Mouse (Mus musculus): Measurements from ENCODE around the gene Adgrl2.

Adgrl2 gene

DNA sequence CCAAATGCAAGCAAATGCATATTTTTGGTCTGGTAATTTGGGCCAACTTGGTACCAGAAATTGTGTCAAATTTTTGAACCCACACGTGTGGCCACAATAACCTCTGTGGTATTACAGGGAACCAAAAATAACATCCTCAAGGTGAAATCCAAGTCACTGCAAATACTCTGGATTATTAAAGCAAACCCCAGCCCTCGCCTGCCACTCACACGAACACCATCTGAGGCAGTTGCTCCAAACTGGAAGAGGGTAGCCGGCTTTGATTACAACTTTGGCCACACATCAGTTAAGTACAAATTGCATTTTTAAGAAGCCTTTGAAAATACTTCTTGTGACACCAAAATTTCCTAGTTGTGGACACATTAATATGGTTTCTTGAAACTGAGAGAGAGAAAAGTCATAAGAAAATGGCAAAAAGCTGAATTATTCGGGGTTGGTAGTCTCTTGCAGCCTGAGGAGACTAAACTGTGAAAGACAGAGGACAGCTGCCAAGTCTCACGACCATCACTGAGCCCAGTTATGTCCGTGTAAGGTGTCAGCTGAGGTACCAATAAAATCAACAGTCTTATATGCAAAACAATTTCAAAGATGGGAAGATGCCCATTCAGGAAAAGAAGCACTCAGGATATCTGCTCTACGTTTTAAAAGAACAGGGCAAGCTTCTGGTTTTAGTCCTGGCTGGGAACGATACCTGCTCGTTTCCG is 18.3 kb downstream of the Adgrl2 start:
- DNase-seq: no peak

DNA sequence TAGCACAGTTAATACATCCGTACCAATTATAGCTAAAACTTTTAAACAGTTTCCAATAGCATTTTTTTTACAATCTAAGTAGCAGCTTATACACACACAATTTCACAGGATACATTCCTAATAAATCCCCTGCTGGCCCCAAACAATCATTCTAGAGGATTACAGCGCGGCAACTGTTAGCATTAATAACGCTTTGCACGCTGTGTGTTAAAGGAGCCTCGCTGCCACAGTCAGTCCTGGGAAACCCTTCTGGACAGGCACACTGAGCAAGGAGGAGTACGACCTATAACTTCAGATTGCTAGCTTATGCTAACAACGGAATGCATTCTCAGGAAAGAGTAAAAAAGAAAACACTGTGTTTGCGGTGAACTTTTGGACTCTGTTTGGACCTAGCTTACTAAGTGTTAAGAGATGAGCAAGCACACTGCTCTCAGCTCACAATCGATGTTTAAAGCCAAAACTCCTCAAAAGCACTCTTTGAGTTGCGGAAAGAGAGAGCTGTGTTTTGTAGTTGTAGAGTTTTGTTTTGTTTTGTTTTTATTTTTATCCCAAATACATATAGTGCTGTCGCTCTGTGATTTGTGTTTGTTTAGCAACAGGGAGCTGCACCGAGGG is 25.3 kb downstream of the Adgrl2 start:
- DNase-seq: no peak

DNA sequence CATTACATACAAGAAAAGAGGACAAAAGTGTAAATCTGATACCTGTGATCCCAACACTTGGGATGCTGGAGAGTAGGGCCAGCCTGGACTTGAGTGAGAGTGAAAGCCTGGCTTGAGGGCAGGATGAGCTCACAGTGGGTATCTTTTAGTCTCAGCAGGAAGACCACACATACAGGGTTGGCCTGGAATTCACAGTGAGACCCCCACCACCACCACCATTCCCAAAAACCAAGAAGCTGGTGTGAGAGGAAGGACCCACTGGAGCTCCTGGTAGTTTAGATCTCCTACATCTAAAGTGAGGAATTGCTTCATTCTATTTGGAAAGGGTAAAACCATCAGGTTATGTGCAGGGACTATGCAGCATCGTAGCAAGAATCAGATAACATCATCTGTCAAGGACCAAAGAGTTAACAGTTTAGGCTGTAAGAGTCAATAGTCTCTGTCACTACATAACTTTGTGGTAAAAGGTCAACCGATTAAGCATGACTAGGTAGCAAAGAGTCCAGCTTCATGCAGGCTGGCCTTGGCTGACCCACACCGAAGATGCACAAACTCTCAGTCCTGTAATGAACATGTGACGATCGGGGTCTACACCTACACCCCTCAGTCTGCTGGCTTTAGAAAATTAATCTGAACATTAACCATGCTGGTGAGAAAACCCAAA is 26.8 kb downstream of the Adgrl2 start:
- DNase-seq: no peak

DNA sequence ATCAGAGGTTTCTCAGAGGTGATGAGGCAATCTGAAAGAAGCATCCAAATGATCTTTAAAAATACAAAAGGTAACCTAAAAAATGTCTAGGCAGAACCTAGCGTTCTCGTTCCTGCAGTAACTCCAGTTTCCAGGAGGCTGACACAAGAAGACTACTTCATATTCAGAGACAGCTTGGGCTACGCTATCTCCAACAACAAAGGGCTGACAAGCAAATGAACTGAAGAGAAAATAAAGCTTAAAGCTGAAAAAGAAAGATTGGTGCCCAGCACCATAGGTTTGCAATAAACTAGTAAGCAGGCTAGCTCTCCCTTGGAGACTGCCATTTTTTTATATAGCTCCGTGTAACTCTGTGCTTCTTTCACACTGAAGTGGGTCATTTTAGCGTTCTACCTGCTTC is 28.7 kb downstream of the Adgrl2 start:
- DNase-seq: no peak

- DNase-seq: no peak
Observed at GRCm38 (mm10) chr3:148960751-148961289, 29.5 kb downstream of the Adgrl2 start.

DNA sequence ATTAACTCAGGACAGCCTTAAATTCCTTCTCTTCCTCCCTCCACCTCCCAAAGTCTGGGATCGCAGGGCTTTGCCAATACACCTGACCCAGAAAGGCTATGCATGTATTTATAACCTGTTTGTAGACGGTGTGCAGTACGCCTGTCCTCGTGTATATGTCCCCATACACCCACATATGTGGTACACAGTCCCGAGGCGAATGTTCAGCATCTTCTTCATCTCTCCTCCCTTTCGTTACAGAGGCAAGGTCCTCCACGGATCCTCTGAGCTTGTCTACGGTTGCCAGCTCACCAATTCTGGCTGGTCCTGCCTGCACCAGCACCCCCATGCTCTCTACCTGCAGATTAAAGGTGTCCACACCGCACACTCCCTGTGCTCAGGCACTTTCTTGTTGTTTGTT is 30.1 kb downstream of the Adgrl2 start:
- DNase-seq: no peak

DNA sequence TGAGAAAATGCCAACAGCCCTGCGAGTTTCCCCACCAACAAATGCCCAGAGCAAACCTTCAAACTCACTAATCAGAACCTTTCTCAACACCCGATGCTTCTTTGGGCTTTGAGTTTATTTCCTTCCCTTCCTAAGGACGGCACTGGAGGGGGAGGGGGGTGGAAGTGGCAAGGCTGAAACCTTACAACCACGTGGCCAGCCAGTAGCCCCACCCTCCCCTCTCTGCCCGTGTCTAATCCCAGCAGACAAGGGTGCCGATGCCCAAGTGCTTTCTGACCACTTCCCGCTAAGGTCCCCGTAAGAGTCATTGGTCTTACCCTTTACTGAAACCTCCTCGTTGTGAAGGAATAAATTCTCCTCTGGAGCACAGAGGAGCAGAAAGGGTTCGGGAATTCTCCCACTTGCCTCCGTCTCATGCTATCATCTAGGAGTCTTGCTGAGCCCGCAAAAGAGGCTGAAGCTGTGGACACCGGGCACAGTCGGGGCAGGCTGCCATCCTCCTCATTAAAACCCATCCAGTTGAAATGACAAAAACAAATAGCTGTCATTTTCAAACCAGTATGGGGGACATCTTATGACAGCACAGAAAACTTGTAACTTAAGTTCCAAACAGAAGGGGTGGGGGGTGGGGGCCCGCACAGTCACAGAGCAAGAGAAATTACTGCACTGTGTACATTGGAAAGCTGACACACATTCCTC is 30.9 kb downstream of the Adgrl2 start:
- DNase-seq: no peak

GRCm38 (mm10) chr3:148958714-148959113 is 31.6 kb downstream of the Adgrl2 start:
- no peak for DNase-seq

GRCm38 (mm10) chr3:148958185-148958584 is 32.2 kb downstream of the Adgrl2 start:
- DNase-seq: no peak

- no peak for DNase-seq
Observed at GRCm38 (mm10) chr3:148956887-148957286, 33.5 kb downstream of the Adgrl2 start.

DNA sequence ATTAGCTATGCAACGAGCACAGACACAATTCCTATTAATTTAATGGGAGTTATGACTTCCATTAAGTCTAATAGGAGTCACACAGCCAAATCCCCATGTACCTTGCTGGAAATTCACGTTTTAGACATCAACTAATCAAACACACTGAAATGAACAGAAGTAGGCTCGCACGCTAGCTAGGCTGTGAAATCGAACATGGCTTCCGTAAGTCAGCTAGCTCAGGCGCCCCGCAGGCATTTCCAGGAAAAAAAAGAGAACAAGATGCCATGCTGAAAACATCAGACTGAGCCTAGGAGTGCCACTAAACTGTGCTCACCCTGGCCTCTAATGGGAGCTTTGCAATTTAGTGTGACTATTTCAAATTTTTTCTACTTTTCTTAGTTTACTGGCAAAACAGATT is 40.6 kb downstream of the Adgrl2 start:
- DNase-seq: no peak

- DNase-seq: no peak
Observed at GRCm38 (mm10) chr3:148947805-148948405, 42.5 kb downstream of the Adgrl2 start.

- no peak for DNase-seq
Observed at GRCm38 (mm10) chr3:148947266-148947665, 43.1 kb downstream of the Adgrl2 start.

GRCm38 (mm10) chr3:148945534-148945933 is 44.8 kb downstream of the Adgrl2 start:
- DNase-seq: no peak

GRCm38 (mm10) chr3:148939457-148939856 is 50.9 kb downstream of the Adgrl2 start:
- DNase-seq: no peak

DNA sequence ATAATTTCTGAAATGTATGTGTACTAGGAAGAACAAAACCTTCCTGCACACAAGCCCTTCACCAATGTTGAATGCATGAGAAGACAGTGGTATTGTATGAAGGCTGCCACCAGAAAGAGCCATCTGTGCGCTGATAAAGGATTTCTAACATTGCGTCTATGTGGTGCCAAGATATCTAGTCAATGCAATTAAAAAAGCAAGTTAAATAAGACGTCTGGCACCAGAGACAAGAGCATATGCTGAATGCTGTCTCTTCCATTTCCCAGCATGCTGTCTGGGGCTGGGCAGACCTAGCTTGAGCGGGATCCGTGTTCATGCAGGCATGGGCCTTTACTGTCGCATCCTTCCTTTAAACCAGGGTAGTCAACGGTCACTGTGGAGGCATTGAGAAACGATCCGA is 55.3 kb downstream of the Adgrl2 start:
- DNase-seq: no peak

GRCm38 (mm10) chr3:148934279-148934678 is 56.1 kb downstream of the Adgrl2 start:
- DNase-seq: no peak

GRCm38 (mm10) chr3:148933160-148933559 is 57.2 kb downstream of the Adgrl2 start:
- no peak for DNase-seq

- DNase-seq: no peak
Observed at GRCm38 (mm10) chr3:148930913-148931312, 59.4 kb downstream of the Adgrl2 start.

DNA sequence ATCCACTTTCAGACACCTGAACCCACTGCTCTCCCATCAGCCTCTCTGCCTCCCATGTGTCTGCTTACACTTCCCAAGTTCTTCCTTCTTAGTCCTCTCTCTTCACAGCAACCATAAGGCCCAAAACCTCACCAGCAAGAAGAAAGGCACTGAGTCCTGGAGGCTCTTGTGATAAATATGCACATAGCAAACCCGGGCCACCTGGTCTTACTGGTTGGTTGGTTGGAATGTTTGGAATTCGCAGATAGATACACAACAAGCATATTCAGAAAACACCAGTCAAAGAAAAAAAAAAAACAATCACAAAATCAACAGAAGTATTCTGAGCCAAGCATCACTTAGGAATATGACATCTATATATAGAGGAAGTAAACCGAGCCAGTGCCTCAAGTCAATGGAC is 64.0 kb downstream of the Adgrl2 start:
- no peak for DNase-seq

GRCm38 (mm10) chr3:148922618-148923095 is 67.7 kb downstream of the Adgrl2 start:
- peak; percentile 11 for DNase-seq

DNA sequence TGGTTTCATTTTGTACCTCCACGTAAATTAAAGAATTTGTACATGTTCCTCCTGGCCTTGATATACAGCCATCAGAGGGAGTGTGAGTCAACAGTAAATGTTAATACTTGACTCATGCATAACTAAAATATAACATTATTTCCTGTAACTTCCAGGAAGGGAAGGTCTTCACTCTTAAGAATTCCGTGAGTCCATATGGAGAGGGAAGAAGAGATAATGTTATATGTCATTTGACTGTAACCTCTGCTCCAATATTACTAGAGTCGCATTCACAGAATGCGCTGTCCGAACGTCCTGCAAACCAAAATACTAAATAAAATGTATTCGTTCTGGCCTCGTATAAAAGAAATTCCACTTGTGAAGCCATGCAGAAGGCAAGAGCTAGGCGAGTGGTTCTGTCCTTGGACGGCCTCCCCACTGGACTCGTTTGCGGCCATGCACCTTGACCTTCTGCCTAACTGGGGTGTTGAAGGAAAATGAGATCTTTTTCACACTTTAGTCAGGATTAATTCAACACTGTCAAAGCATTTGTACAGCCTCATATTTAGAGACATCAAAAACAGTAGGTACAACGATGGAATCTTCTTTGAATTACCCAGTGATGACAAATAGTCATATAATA is 68.3 kb downstream of the Adgrl2 start:
- DNase-seq: no peak

All from cerebellum, adult 9-11 months (tissue).